ENCODE assay signal across 9 mouse cellular contexts in the genomic region with DNA sequence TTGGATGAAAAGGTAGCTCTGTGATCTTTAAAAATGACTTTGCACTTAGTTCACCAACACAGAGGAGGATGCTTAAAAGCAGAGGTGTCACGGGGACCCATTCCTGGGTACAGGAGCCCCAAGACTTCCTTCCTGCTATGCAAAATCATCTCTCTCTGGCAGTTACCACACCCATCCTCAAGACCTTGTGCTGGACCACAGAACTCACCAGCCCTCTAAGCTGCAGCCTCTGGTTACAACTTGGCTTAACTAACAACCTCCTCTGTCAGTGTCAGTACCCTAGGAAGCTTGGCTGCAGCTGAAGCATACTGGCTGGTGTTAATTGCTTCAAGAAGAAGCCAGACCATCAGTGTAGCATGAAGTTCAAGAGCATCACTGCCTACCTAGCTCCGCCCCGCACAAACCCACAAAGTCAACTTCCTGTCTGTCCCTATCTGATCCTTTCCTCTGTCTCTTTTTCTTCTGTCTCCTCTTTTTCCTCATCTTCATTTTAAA. TPM values are rescaled to one million over a fixed set of nuclear protein-coding genes. Genes with fewer than 3 reads are reported as not detected.
A peak's percentile ranks its signal among the peaks of the same experiment; 100 is the strongest.
DNase-seq lines count a peak whose midpoint lies in the region; ATAC-seq lines count a peak whose summit lies in the region.
"Had no signal": no experiment of that assay in that cellular context is flagged by ENCODE, and none has a peak within 500 bp of the region (broad histone marks: within the 10 kb centered on the region; RNA-seq: fewer than 3 reads in every experiment).

No protein-coding gene starts in this region.

- H3K9me3 ChIP-seq in heart, embryonic 11.5 days (replicated peaks; ENCODE audit: control insufficient read depth, low read length) = no peaks in the 10 kb centered on the region
- H3K9me3 ChIP-seq in limb, embryonic 11.5 days (ENCODE audit: control insufficient read depth, low read length) = no peaks in the 10 kb centered on the region
- no peaks in the 10 kb centered on the region for H3K9me3 ChIP-seq in forebrain, embryonic 15.5 days

- H3K27me3 ChIP-seq in heart, embryonic 11.5 days (ENCODE audit: control insufficient read depth, insufficient read depth, low read length) = no peaks in the 10 kb centered on the region
- H3K27me3 ChIP-seq in limb, embryonic 11.5 days (ENCODE audit: control insufficient read depth, insufficient read depth, low read length) = no peaks in the 10 kb centered on the region
- H3K27me3 ChIP-seq in splenic B cell, adult 2 months (ENCODE audit: control insufficient read depth, insufficient read depth, low read length, poor library complexity, severe bottlenecking) = no peaks in the 10 kb centered on the region
- H3K27me3 ChIP-seq in forebrain, embryonic 15.5 days = no peaks in the 10 kb centered on the region

- H3K36me3 ChIP-seq in heart, embryonic 11.5 days (ENCODE audit: control insufficient read depth, insufficient read depth, low read length) = no peaks in the 10 kb centered on the region
- H3K36me3 ChIP-seq in limb, embryonic 11.5 days (ENCODE audit: control insufficient read depth, insufficient read depth, low read length) = no peaks in the 10 kb centered on the region
- H3K36me3 ChIP-seq in splenic B cell, adult 2 months (ENCODE audit: control insufficient read depth, insufficient read depth, low read length, poor library complexity, severe bottlenecking) = no peaks in the 10 kb centered on the region
- no peaks in the 10 kb centered on the region for H3K36me3 ChIP-seq in forebrain, embryonic 15.5 days

- peak; percentile 13 for DNase-seq in heart, adult 8-10 months (ENCODE audit: low spot score)
- peak; percentile 82 for DNase-seq in T-cell, adult 2 months (ENCODE audit: low spot score)
- no peak for DNase-seq in limb, embryonic 11.5 days (ENCODE audit: low spot score)
- DNase-seq in splenic B cell, adult 2 months (ENCODE audit: low read depth, low spot score) = peak; percentile 85
- no peak for DNase-seq in adrenal gland, adult 2 months
- DNase-seq in cerebellum, adult 11 months = no peak

- 79% methylated on average over 3 of the region's 3 CpGs for WGBS in heart, embryonic 11.5 days (ENCODE audit: insufficient replicate concordance)
- 71% methylated on average over 3 of the region's 3 CpGs for WGBS in limb, embryonic 11.5 days
- WGBS in forebrain, embryonic 15.5 days = 96% methylated on average over 3 of the region's 3 CpGs

- no peak overlapping the region for H3K4me3 ChIP-seq in heart, embryonic 11.5 days (ENCODE audit: low read depth, low read length)
- H3K4me3 ChIP-seq in limb, embryonic 11.5 days (ENCODE audit: low read depth, low read length) = no peak overlapping the region
- no peak overlapping the region for H3K4me3 ChIP-seq in forebrain, embryonic 15.5 days

- H3K9ac ChIP-seq in heart, embryonic 11.5 days (ENCODE audit: low read depth, low read length) = no peak overlapping the region
- no peak overlapping the region for H3K9ac ChIP-seq in limb, embryonic 11.5 days (ENCODE audit: low read length)
- no peak overlapping the region for H3K9ac ChIP-seq in forebrain, embryonic 15.5 days (replicated peaks)

- H3K4me2 ChIP-seq in heart, embryonic 11.5 days = no peak overlapping the region
- no peak overlapping the region for H3K4me2 ChIP-seq in limb, embryonic 11.5 days (ENCODE audit: low read depth, severe bottlenecking)
- H3K4me2 ChIP-seq in forebrain, embryonic 15.5 days (replicated peaks) = no peak overlapping the region

- no peak for ATAC-seq in heart, embryonic 11.5 days (replicated peaks; ENCODE audit: insufficient number of reproducible peaks, low FRiP score, low TSS enrichment)
- no peak for ATAC-seq in limb, embryonic 11.5 days (ENCODE audit: insufficient number of reproducible peaks, low FRiP score, low TSS enrichment, low read depth)
- no peak for ATAC-seq in forebrain, embryonic 15.5 days (replicated peaks)

- H3K27ac ChIP-seq in heart, embryonic 11.5 days (ENCODE audit: low read depth, low read length) = no peak overlapping the region
- H3K27ac ChIP-seq in limb, embryonic 11.5 days (replicated peaks; ENCODE audit: low read depth, low read length) = peak overlapping the region; percentile 53
- no peak overlapping the region for H3K27ac ChIP-seq in forebrain, embryonic 15.5 days (replicated peaks)
- H3K27ac ChIP-seq: stomach, postnatal 0 days had no signal

- peaks cover 10% of the 10 kb centered on the region for H3K4me1 ChIP-seq in heart, embryonic 11.5 days (ENCODE audit: control insufficient read depth, insufficient read depth, low read length)
- H3K4me1 ChIP-seq in limb, embryonic 11.5 days (ENCODE audit: control insufficient read depth, insufficient read depth, low read length) = peaks cover 52% of the 10 kb centered on the region
- no peaks in the 10 kb centered on the region; the same call in 1 of the 2 replicates for H3K4me1 ChIP-seq in forebrain, embryonic 15.5 days

RNA-seq across cellular contexts. Expression of a gene that starts 12.8 kb away (rescaled TPM):
- 10 to 100 TPM in 1 of 4 experiments, 1 to 10 TPM in 3; 6.9 to 13.4 (median 8.3) TPM for total RNA-seq in heart, adult 8-10 months (2022)
- 11.1 and 14.0 TPM in 2 replicates for polyA plus RNA-seq in heart, embryonic 11.5 days (2014; fragmentation: Nextera tagmentation; extraction: Ambion mirVana)
- polyA plus RNA-seq in limb, embryonic 11.5 days (2014; fragmentation: Nextera tagmentation; extraction: Ambion mirVana) = 23.5 and 24.6 TPM in 2 replicates
- total RNA-seq in adrenal gland, adult 2 months (2021) = 10 to 100 TPM; 12.7 to 17.0 TPM
- polyA plus RNA-seq in adrenal gland, adult 2 months (2012; rRNA removed) = 1.8 and 2.3 TPM in 2 replicates
- 21.5 and 24.1 TPM in 2 replicates for polyA plus RNA-seq in forebrain, embryonic 15.5 days (2015; fragmentation: Nextera tagmentation; extraction: Ambion mirVana)

Comparison
In these comparisons a context has a peak if more than half of its experiments do, and no peak if none do; other contexts are left out.
1. DNase-seq: peak in heart, adult 8-10 months (single experiment), T-cell, adult 2 months (single experiment) and splenic B cell, adult 2 months (single experiment); none in limb, embryonic 11.5 days (single experiment), adrenal gland, adult 2 months (single experiment) and cerebellum, adult 11 months (single experiment).